Mouse (Mus musculus) WW6 (cell line): ENCODE results near the gene Slc30a2.
"Not testable (repeated sequence)": the region's sequence is repeated elsewhere in the genome, so short reads cannot be mapped to it uniquely, and the experiment has no call there.

ENCODE experiments used
- DNase-seq: peaks from one replicate; pipeline ENCODE4 v3.0.0-alpha.2; 2013; ENCODE audit warnings: low read depth, low spot score

Gene Slc30a2

GRCm38 (mm10) chr4:134343071-134344031, at the start of gene Slc30a2:
Slc30a2 (plus strand) TSS chr4:134343181.
- DNase-seq: no peak

- DNase-seq: no peak
These were observed 49.3 kb upstream of the Slc30a2 start for GRCm38 (mm10) chr4:134293692-134294163.

- DNase-seq: not testable (repeated sequence)
These were observed 46.9 kb upstream of the Slc30a2 start for GRCm38 (mm10) chr4:134296096-134296495.

GRCm38 (mm10) chr4:134296523-134296922, 46.5 kb upstream of the Slc30a2 start:
- DNase-seq: no peak

GRCm38 (mm10) chr4:134297369-134297768, 45.6 kb upstream of the Slc30a2 start:
- no peak for DNase-seq

- DNase-seq: no peak
These were observed 44.1 kb upstream of the Slc30a2 start for GRCm38 (mm10) chr4:134298626-134299497.

- no peak for DNase-seq
These were observed 43.5 kb upstream of the Slc30a2 start for GRCm38 (mm10) chr4:134299498-134299810.

GRCm38 (mm10) chr4:134300316-134300715, 42.7 kb upstream of the Slc30a2 start:
- DNase-seq: no peak

- no peak for DNase-seq
These were observed 40.9 kb upstream of the Slc30a2 start for GRCm38 (mm10) chr4:134302084-134302483.

- no peak for DNase-seq
These were observed 36.0 kb upstream of the Slc30a2 start for GRCm38 (mm10) chr4:134306963-134307362.

GRCm38 (mm10) chr4:134307367-134308072, 35.5 kb upstream of the Slc30a2 start:
- DNase-seq: no peak

- DNase-seq: no peak
These were observed 32.9 kb upstream of the Slc30a2 start for GRCm38 (mm10) chr4:134310106-134310505.

GRCm38 (mm10) chr4:134310656-134311055, 32.3 kb upstream of the Slc30a2 start:
- DNase-seq: no peak

- DNase-seq: no peak
These were observed 31.2 kb upstream of the Slc30a2 start for GRCm38 (mm10) chr4:134311784-134312183.

GRCm38 (mm10) chr4:134312341-134312740, 30.6 kb upstream of the Slc30a2 start:
- DNase-seq: no peak

GRCm38 (mm10) chr4:134312901-134313300, 30.1 kb upstream of the Slc30a2 start:
- no peak for DNase-seq

- DNase-seq: no peak
These were observed 28.8 kb upstream of the Slc30a2 start for GRCm38 (mm10) chr4:134314081-134314655.

- DNase-seq: no peak
These were observed 28.1 kb upstream of the Slc30a2 start, which contains the start of gene Trim63 for GRCm38 (mm10) chr4:134314876-134315275. Trim63 (plus strand) TSS chr4:134315120.

GRCm38 (mm10) chr4:134315470-134315869, 27.5 kb upstream of the Slc30a2 start:
- no peak for DNase-seq

GRCm38 (mm10) chr4:134316390-134316789, 26.6 kb upstream of the Slc30a2 start:
- DNase-seq: peak; percentile 52

GRCm38 (mm10) chr4:134319074-134319473, 23.9 kb upstream of the Slc30a2 start:
- DNase-seq: no peak
